Mouse (Mus musculus) T-cell, adult 2 months (primary cell): ENCODE results near the gene Ankrd24.

Experiments used
- DNase-seq: peaks from one replicate; pipeline ENCODE4 v3.0.0; 2022; ENCODE audit warnings: low spot score

The Ankrd24 gene

DNA sequence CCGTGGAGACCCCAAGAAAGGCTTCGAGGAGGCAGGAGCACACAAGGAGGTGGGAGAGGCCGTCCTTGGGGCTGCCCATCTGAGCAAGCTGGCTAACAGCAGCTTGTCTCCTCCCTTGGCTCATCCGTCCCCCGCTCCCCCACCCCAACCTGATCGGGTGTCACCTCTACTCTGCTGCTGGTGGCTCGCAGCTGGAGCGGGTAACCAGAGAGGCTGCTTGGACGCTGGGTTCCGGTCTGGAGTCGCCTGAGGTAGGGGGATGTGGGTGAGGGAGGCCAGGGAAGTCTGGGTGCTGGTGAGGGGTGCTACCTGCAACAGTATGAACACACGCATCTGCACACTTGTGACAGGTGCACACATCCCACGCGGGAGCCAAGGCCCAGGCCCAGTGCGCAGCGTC lies at the start of gene Ankrd24:
TSS of gene Ankrd24 (plus strand) at position 151 of the 400 bp plus-strand sequence.
- DNase-seq = no peak

DNA sequence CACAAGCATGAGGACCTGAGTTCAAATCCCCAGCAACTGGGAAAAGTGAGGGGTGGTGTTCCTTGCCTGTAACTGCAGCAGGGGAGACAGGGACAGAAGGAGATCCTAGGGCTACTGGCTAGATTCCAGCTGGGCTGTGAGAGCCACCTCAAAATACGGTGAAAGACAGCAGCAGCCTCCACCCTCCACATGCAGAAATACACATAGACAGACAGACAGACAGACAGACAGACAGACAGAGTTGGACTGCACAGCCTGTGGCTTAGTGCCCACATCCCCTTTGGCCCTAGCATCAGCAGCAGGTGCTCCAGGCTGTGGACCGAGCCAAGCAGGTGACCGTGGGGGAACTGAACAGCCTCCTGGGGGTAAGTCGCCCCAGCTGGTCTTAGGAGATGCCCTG lies 48.4 kb upstream of the Ankrd24 start:
- no peak for DNase-seq

DNA sequence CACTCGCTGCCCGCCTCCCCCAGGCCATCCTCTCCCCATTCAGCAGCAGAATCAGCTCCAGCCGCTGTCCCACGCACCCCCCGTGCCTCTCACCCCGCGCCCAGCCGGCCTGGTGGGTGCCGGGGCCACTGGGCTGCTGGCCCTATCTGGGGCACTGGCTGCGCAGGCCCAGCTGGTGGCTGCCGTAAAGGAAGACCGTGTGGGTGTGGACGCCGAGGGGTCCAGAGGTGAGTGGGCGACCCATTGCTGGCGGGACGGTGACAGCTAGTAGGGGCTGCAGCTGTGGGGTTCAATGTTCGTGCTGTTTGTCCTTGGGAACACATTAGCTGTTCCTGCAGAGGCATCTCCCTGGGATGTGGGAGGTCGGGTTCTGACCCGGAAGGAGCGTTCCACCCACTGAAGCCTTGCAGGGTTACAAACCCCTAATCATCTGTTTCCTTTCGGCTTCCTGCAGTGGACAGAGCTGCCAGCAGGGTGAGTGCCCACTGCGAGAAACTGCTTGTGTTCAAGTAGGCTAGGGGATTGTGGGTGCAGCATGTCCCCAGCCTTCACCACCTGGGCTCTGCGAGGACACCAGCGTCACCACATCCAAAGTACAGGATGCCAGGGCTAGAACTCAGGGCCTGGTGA lies 47.8 kb upstream of the Ankrd24 start:
- peak; percentile 28 for DNase-seq

DNA sequence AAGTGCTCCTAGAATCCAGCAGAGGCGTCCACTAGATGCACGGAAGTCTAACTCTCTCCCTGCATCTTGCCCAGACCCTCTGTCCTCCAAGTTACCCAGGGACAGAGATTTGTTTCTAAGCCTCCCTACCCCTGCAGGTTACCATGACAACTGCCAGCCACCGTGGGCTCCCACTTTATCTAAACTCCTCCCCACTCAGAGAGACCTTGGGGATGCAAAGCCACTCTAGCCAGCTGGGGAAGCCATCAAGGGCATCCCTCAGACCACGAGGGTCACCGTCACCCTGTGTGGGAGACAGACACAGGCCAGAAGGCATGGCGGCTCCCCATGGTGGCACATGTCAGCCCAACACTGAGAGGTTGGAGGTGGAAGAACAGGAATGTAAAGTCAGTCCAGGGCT lies 45.0 kb upstream of the Ankrd24 start:
- DNase-seq = no peak

DNA sequence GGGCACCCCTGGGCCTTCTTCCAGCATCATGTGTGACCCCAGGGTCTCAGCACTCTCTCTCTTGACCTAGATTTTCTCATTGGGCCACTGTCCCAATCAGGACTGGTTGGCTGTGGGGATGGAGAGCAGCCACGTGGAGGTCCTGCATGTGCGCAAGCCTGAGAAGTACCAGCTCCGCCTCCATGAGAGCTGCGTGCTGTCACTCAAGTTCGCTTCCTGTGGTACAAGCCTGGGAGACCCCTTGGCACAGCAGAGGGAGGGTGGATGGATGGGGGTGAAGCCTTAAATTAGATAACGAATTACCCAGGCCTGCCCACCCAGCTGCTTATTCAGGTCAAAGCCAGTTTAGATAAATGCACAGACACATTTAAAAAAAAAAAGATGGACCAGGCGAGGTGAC lies 39.6 kb upstream of the Ankrd24 start:
- DNase-seq = no peak

DNA sequence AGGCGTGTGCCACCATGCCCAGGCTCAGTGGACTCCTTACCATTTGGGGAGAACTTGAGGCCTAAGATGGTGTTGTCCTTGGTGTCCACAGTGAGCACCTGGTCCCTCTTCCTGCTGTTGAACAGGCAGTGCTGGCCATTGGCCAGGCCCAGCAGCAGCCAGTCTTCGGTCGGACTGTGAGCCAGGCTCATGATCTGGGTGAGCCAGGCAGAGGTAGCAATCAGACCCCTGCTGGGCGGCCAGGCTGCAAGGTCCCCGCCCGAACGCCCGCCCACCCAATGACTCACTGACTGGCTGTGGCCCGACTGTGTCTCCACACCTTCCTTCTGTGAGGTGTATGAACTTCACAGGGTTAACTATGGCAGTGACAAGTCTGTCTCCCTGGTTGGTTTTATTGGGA lies 36.5 kb upstream of the Ankrd24 start:
- DNase-seq = no peak

DNA sequence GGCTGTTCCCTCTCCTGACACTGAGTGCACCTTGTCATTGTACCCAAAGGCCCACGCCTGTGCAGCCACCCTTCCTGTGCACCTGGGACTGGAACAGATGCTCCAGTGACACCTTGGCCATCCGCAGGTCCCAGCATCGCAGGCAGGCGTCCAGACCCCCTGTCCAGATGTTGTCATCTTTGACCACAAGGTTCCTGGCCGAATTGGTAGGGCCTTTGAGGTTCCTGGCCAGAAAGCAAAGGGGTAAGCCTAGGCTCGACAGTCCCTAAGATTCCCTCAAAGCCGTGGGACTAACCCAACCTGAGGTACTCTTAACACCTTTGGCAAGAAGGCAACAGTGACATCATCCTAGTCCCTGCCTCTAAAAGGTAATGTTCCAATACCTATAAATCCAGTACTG lies 35.7 kb upstream of the Ankrd24 start:
- DNase-seq = no peak

DNA sequence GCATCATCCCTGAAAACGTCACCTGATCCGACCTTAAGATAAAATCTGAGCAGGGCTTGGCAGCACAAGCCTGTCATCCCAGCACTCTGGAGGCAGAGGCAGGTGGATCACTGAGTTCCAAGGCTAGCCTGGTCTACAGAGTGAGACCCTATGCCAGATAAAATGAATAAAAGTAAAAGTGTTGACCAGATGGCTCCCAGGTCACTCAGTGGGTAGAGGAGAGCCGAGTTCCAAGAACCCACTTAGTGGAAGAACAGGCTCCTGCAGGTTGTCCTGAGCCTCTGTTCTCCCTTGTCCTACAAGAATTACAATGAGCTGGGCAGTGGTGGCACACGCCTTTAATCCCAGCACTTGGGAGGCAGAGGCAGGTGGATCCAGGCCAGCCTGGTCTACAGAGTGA lies 35.1 kb upstream of the Ankrd24 start:
- DNase-seq = no peak

DNA sequence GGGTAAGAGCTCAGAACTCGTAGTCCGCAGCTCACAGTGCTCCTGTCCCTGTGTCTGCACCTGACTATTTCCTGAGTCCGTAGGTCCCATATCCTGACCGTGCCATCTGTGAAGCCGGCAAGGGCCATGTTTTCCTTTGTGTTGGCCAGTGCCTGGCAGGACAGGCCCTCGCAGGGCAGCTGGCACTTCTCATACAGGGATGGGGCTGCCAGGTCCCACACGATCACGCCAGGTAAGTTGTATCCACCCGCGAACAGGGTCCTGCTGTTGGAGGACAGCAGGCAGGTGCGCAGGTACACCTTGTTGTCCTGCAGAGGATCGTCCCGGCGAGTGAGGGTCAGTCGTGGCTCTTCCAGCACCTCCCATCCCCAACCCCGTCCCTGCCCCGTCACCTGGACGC lies 34.4 kb upstream of the Ankrd24 start:
- DNase-seq = no peak

DNA sequence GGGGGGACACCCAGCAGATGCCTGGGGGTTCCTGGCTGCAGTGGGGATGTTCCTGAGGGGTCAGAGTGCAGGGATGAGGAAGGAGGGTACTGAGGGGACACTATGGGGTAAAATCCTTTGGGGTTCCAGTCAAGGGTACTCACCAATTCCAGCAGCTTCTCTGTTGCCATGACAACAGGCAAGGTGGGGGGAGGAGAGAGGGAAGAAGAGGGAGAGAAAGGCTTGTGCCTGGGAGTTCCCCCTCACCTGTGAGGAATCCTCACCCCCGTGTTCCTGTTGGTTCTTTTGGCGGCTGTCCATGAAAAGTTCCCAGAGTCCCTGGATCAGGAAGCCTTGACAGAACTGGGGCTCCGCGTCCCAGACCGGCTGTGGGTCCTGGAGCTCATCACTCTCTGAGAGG lies 32.7 kb upstream of the Ankrd24 start:
- DNase-seq = no peak

DNA sequence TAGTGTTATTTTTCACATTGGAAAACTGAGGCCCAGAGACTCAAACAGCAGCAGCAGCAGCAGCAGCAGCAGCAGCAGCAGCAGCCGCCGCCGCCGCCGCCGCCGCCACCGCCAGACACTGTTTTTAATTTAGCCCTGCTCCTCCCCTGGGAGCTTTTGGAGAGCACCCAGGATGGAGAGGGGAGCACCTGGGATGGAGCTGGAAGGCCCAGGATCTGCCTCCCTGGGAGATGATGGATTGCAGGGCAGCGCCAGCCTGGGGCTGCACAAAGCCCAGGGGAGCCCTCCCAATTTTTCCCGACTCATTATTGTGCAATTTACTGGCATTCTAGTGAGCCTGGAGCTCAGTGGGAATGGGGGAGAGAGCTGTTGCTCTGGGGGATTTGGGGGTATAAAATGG lies 31.7 kb upstream of the Ankrd24 start:
- no peak for DNase-seq

DNA sequence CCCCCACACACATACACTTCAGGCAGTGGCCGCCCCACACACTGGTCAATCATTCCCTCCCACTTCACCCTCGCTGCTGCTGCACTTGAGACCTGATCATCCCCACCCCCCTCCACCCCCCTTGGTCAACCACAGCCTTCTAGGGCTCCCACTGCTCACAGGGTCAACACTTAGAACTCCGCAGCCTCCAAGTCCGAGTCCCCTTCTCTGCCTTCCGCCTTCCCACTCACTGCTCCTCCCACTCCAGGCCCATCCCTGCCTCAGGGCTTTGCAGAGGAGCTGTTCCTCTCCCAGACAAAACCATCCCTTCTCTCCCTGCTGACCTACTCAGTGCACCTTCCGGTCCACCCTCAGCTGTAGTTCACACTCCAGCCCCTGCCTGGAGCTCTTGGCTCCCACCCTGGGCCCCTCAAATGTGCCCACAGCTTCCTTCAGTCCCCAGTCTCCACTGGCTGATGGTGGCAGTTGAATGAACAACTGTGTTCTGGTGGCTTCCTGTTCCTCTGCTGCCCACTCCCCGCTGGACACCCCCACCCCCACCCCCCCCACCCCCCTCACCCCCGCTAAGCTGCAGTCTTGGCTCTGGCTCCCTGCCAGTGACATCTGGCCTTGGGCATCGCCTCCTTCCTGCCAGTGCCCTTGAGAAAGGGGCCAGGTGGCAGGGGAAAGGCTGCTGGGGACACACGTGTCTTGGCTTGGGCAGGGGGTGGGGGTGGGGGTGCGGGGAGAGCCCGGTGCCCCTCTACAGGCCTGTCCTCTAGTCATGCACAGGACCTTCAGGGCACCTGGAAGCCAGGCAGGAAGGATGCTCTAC lies 31.0 kb upstream of the Ankrd24 start:
- DNase-seq = no peak

DNA sequence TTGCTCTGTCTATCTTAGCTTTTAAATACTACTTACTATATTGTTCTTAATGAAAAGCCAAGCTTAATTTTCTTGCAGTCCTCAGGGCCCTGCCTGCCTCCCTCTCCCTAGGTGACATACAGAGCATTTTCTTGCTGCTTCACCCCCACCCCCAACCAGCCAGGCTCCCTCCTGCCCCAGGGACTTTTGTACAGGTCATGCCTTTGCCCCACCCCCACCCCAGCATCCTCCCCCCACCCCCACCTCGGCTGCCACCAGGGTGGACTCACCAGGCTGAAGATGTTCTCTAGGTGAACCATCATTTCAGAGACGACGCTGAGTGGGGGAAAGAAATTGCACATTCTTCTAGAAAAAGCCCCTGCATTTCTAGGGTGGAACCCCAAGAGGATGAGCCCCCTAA lies 30.0 kb upstream of the Ankrd24 start:
- DNase-seq = no peak

DNA sequence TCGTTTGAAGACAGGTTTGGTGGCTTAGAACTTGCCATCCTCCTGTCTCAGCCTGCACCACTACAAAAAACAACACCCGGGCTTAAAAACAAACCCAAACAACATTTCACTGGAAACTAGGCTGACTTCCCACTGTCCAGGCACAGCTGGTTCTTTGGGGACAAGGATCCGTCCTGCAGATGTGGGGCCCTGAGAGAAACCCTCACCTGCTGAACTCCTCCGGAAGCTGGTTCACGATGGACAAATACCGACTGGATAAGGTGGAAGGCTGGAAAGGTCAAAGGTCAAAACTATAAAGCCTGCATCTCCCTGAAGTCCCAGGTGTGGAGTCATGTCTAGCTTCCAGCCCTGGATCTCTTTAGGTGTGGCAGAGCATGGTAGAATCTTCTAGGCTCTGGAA lies 29.5 kb upstream of the Ankrd24 start:
- DNase-seq = no peak

DNA sequence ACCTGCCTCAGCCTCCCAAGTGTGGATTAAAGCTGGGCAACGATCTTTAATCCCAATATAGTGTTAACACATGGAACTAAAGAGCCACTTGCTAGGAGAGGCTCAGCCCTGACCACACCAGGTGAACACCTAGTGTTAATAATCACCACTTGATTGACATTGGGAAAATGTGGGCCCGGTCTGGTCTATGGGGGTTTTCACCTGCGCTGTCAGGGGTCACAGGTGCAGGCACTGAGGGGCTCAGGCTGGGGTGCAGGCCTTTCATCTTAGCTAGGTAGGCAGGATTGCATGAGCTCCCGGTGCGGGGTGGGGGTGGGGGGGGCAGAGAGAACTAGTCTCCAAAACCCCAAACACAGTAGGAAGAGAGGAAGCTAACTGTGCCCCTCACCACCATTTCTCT lies 28.7 kb upstream of the Ankrd24 start:
- DNase-seq = no peak

DNA sequence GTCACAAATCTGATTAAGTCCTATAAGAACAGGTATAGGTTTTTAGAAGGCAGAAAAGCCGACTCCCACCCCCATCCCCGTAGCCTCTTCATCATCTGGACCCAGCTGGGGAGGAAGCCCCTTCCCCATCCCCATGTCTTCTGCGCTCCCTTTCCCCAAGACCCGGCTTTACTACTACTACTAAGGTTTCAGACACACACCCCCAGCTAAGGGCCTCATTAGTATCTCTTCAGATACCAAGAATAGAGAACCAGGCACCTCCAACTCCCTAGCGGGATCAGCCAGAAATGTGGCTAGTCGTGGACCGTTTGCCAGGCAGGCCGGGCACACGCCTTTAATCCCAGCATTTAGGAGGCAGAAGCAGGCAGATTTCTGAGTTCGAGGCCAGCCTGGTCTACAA lies 28.2 kb upstream of the Ankrd24 start:
- DNase-seq = no peak

DNA sequence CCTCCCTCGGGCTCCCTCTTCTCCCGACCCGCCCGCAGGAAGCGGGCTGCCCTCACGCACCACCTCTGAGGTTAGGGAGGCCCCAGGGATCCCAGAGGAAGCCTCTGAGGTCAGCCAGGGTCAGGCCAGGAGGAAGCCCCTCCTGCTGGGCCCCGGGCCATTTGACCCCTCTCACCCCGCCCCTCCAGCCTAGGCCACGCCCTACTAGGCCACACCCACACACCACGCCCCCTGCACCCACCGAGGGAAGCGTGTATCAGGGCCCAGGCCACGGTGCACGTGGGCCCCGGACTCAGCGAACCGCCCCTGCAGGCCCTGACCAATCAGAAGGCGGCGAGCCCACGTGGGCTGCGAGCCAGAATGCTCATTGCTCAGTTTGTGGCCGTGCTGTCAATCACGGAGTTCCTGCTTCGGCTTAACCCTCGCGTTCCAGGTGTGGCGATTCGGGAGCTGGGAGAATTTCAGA lies 27.6 kb upstream of the Ankrd24 start, which contains the start of gene Tle6:
TSS of gene Tle6 (minus strand) at position 336 of the 466 bp plus-strand sequence.
- DNase-seq = peak; percentile 78

DNA sequence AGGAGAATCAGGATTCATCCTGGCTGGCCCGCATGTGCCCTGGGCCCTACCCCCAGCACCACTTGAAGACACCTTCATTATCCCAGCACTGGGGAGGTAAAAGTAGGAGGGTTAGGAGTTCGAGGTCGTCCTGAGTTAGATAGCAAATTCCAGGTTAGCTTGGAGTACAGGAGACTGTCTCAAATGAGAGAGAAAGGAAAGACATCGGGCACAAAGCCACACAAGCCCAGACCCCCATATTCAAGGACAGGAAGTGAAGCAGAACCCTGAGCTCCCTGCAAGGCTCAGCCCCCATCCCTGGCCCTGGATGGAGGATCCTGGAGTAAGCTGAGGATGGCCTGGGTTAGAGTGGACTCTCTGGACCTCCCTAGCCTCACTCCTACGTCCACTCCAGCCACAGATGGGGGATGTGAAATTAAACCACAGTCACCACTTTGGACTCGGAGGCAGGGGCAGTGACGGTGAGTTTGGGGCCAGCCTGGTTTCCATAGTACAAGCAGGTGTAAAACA lies 26.9 kb upstream of the Ankrd24 start:
- no peak for DNase-seq

DNA sequence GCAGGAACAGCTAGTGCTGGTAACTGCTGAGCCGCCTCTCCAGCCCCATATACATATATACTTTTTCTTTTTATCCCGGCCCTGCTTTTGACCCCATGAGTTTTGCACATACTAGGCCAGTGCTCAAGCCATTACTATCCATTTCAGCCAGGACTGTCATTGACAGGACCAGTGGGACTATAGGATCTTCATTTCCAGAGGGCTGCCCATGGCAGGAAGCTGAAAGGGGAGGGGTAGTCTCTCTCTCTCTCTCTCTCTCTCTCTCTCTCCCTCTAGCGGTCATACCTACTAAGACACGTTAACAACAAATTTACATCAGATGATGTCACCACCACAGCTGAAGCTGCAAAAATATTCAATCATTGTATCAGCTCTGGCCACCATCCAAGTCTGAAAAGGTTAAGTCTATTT lies 25.6 kb upstream of the Ankrd24 start:
- peak; percentile 53 for DNase-seq

DNA sequence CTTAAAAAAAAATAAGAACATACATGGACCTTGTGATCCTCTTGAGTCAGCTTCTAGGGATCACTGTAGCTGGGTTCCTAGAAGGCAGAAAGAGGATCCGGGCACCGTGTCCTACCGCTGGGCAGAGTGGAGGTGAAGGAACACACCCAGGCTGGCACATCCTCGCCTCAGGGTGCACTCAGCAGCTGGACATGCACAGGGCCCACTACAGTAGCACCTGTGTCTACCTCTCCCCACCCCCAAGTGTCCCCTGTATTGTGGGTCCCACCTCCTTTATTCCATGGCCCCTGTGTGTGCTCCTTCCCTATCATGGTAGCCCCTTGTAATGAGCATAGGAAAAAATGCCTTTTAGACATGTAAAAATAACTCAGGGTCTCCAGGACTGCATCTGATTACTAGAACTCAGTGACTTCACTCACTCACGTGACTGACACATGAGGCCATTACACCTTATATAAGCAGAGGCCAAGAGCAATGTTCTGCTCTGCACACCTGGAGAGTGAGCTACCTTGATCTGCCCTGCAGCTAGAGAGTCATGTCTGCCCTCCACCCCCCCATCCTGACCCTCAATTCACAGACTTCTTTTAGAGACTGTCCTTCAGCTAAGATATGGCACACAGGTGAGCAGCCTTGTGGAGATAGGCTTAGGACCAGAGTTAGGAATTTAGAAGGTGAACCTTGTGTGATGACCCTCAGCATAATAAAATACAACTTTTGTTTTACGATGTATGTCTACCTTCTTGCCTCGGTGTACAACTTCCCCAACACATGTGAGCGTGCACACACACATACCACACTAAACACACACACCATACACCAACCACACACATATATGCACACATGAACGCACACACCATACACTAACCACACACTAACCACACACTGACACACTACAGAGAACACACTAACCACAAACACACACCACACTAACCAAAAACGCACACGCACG lies 24.0 kb upstream of the Ankrd24 start:
- no peak for DNase-seq

DNA sequence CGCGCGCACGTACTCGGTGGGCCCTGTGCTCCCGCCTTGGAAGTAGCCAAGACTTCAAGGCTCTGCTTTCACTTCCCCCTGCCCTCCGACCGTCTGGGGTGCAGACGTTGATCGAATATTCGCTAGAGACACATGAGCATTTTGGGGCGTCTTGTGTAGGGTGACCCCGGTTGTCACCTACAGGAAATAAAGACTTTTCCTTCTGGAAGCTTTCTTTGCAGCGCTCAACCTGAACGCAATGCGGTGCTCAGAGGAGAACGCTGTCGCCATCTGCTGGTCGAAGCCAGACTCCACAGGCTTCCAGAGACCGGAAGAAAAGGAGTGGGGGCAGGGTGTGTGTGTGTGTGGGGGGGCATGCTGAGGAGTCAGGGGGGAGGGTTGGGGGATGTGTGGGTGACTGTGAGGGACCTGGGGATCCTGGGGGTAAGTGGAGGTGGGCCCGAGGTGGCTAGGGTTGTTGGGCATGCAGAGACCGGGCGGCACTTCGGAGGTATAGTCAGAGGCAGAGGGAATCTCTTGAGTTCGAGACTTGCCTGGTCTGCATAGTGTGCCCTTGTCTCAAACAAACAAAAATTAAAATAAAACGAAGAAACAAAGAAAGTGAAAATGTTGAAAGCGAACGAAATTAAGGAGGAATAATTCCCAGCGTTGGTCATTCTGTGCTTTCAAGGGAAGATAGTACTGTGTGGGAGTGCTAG lies 23.2 kb upstream of the Ankrd24 start:
- DNase-seq = peak; percentile 80

DNA sequence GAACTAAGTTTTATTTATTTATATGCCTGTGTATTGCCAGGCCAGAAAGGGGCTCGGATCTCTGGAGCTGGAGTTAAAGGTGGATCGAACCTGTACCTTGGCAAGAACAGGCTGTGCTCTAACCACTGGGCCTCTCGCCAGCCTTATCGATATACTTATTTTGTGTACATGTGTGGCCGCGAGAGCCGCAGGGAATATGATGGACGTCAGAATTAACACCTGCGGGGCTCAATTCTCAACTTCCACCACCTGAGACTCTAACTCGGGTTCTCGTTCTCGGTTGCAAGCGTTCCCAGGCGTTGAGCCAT lies 22.7 kb upstream of the Ankrd24 start:
- no peak for DNase-seq
